Mouse (Mus musculus): Measurements from ENCODE around the gene Neto2.

- TF ChIP-seq POLR2A (IDR thresholded peaks at IDR 0.05; ENCODE audit: extremely low read depth, insufficient read depth, low read length) (no peak), CTCF (IDR thresholded peaks at IDR 0.05; ENCODE audit: extremely low read depth, insufficient read depth, low read length) (0 out of 2 replicates have a peak, but pooled peaks have one; percentile 9)
These were observed 498 bp downstream of the Neto2 start for GRCm38 (mm10) chr8:85700101-85700750.
